Mouse (Mus musculus) megakaryocyte-erythroid progenitor cell, adult 5-6 weeks (primary cell): Measurements from ENCODE around the gene Ost4. TPM values are rescaled to one million over a fixed set of nuclear protein-coding genes. Genes with fewer than 3 reads are reported as not detected.
A peak's percentile ranks its signal among the peaks of the same experiment; 100 is the strongest.
"Not testable (repeated sequence)": the region's sequence is repeated elsewhere in the genome, so short reads cannot be mapped to it uniquely, and the experiment has no call there.

ENCODE experiments used
- ATAC-seq: replicated peaks from 2 replicates; pipeline ENCODE4 v1.8.0; 2016; ENCODE audit warnings: mild to moderate bottlenecking, inconsistent platforms; ENCODE audit not compliant: severe bottlenecking, poor library complexity, low FRiP score, low TSS enrichment
- total RNA-seq, 2 experiments: library from RNA; stranded (forward) in 1 of 2; stranded (reverse) in 1 of 2; fragments of 200-1000, 215-1000 nt in 1 of 2; fragments of >200 nt in 1 of 2; fragmentation: Nextera tagmentation in 1 of 2; gene quantifications; 2 replicates each; pipeline ENCODE4 v1.2.3; 2014 to 2017

Ost4 gene
- total RNA-seq, 2 experiments from 2014 or later, result 300 to 305 TPM

GRCm38 (mm10) chr5:30909863-30910262 lies 2.3 kb upstream of the Ost4 start:
- no peak for ATAC-seq

GRCm38 (mm10) chr5:30909300-30909659 lies 1.7 kb upstream of the Ost4 start:
- no peak for ATAC-seq

GRCm38 (mm10) chr5:30908426-30909299 lies 1.1 kb upstream of the Ost4 start:
- ATAC-seq, result no peak

GRCm38 (mm10) chr5:30901860-30902259 lies 5.7 kb downstream of the Ost4 start:
- no peak for ATAC-seq

GRCm38 (mm10) chr5:30890375-30890774 lies 17.2 kb downstream of the Ost4 start:
- no peak for ATAC-seq

GRCm38 (mm10) chr5:30889088-30889754 lies 18.4 kb downstream of the Ost4 start:
- ATAC-seq, result no peak

- peak; percentile 75 for ATAC-seq
These were observed 19.1 kb downstream of the Ost4 start, which contains the start of gene Agbl5 for GRCm38 (mm10) chr5:30888337-30889087. Gene Agbl5, plus strand, starts transcription at chr5:30888694.

- ATAC-seq, result peak; percentile 76
These were observed 19.7 kb downstream of the Ost4 start for GRCm38 (mm10) chr5:30887858-30888336.

- peak; percentile 83 for ATAC-seq
These were observed 20.2 kb downstream of the Ost4 start for GRCm38 (mm10) chr5:30887331-30887761.

GRCm38 (mm10) chr5:30886731-30887130 lies 20.9 kb downstream of the Ost4 start:
- no peak for ATAC-seq

- ATAC-seq, result no peak
These were observed 21.4 kb downstream of the Ost4 start for GRCm38 (mm10) chr5:30886209-30886608.

GRCm38 (mm10) chr5:30881839-30882238 lies 25.7 kb downstream of the Ost4 start:
- not testable (repeated sequence) for ATAC-seq

- no peak for ATAC-seq
These were observed 28.1 kb downstream of the Ost4 start for GRCm38 (mm10) chr5:30879347-30879943.

- no peak for ATAC-seq
These were observed 29.0 kb downstream of the Ost4 start for GRCm38 (mm10) chr5:30878616-30879015.

GRCm38 (mm10) chr5:30874365-30874764 lies 33.2 kb downstream of the Ost4 start:
- ATAC-seq, result no peak

GRCm38 (mm10) chr5:30872574-30872973 lies 35.0 kb downstream of the Ost4 start:
- ATAC-seq, result no peak

- ATAC-seq, result no peak
These were observed 37.5 kb downstream of the Ost4 start for GRCm38 (mm10) chr5:30870131-30870406.

GRCm38 (mm10) chr5:30869405-30870130 lies 38.0 kb downstream of the Ost4 start:
- peak; percentile 93 for ATAC-seq

GRCm38 (mm10) chr5:30868981-30869380 lies 38.6 kb downstream of the Ost4 start:
- ATAC-seq, result no peak
